Mouse (Mus musculus) cortical plate, adult 2 months (tissue): ENCODE data around the gene St6galnac5. TPM values are rescaled to one million over a fixed set of nuclear protein-coding genes. Genes with fewer than 3 reads are reported as not detected.

ENCODE experiments used
- H3K27ac ChIP-seq: fragments of 200-500 bp; 2 replicates; pipeline ENCODE4 v1.5.1; 2012; ENCODE audit warnings: low read length, control low read depth, inconsistent platforms; ENCODE audit not compliant: insufficient read depth
- H3K4me1 ChIP-seq: fragments of 200-500 bp; 2 replicates; pipeline ENCODE4 v1.6.1; 2011; ENCODE audit warnings: low read length; ENCODE audit not compliant: control insufficient read depth, insufficient read depth
- H3K4me3 ChIP-seq: fragments of 200-500 bp; 2 replicates; pipeline ENCODE4 v1.5.1; 2011; ENCODE audit warnings: mild to moderate bottlenecking, low read length, control low read depth; ENCODE audit not compliant: insufficient read depth
- CTCF ChIP-seq: fragments of 200-500 bp; IDR thresholded peaks from 2 replicates; pipeline ENCODE4 v1.5.1; 2011; ENCODE audit warnings: mild to moderate bottlenecking, control low read depth, low read length; ENCODE audit not compliant: insufficient read depth; ENCODE audit errors: extremely low read depth
- POLR2A ChIP-seq: fragments of 200-500 bp; IDR thresholded peaks from 2 replicates; pipeline ENCODE4 v1.6.1; 2011; ENCODE audit warnings: mild to moderate bottlenecking, low read length, control low read depth; ENCODE audit not compliant: insufficient read depth; ENCODE audit errors: extremely low read depth
- polyA plus RNA-seq: library from polyadenylated mRNA; depleted of rRNA; stranded (reverse); fragments of >200 nt; gene quantifications from 2 replicates; pipeline ENCODE4 v1.2.3, GENCODE M21; 2012

The St6galnac5 gene
- polyA plus RNA-seq, 1 experiment = 28.7 TPM

DNA sequence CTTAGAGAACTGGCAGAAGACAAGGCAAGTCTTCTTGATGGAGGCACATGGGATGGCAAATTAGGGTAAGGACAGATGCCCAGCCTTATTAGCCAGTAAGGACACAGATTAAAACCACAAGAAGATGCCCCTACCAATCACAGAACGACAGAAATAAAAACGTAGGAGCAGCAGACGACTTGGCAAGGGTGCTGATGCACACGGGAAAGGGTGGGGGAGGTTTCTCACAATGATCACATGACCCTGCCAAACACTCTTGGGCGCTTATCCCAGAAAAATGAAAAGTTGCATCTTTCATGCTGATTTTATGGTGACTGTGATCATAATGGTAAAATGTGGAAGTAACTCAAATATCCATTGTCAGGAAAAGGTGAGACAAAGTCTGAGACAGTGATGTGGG lies 75.0 kb downstream of the St6galnac5 start:
- no peak overlapping the region for H3K4me3 ChIP-seq
- H3K4me1 ChIP-seq = peaks cover 11% of the 10 kb centered on the region
- no peak overlapping the region for H3K27ac ChIP-seq
- TF ChIP-seq CTCF (no peak), POLR2A (no peak)

DNA sequence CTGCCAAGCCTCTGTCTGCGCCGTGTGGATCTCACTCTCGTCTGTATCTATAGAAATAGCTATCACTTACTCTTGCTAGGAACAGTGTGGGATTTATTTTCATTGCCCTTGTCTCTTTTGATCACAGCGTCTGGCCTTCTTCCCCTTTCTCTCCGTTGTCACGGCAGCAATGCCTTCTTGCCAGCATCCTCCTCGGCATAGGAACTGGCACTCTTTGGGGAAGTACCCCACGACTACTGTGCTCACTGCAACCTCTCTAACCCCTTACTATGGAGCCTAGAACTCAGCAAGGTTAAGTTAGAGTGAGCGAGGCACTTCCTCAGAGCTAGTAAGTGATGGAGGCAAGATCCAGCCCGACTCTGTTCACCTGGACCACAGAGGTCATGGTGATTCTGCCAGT lies 76.2 kb downstream of the St6galnac5 start:
- TF ChIP-seq CTCF (no peak), POLR2A (no peak)
- Histone ChIP-seq H3K27ac (no peak overlapping the region), H3K4me1 (peaks cover 11% of the 10 kb centered on the region), H3K4me3 (no peak overlapping the region)

DNA sequence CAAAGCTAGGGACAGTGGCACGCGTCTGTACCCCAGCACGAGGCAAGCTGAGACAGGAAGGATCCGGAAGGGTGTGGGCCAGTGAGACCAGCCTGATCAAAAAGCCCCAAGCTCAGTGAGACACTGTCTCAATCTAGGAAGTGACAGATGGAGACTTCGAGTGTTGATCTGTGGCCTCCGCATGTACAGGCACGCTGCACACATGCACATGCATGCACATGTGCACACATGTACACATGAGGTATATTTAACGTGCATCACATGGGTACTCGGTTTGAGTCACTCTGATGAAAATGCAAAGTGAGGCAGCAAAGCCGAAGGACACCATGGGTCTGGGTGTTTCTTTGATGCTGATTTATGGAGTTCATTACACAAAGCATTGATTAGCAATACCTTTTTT lies 77.0 kb downstream of the St6galnac5 start:
- Histone ChIP-seq H3K4me1 (peaks cover 11% of the 10 kb centered on the region), H3K4me3 (no peak overlapping the region), H3K27ac (no peak overlapping the region)
- TF ChIP-seq CTCF (no peak), POLR2A (no peak)

DNA sequence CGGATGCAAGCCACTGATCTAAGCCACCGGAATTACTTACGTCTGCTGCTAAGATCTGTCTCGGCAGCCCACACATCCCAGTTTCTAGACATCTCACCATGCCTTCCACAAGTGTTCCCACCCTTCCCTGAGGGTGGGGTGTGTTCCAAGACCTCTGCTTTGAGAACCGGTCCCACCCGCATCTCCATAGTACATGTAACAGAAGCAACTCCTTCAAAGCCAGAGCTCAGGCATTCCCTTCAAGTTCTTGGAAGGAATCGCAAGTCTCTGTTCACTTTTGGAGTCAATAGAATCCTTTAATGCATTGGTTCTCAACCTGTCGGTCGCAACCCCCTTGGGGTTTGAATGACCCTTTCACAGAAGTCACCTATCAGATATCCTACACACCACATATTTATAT lies 83.1 kb downstream of the St6galnac5 start:
- no peak overlapping the region for H3K27ac ChIP-seq
- peaks cover 4% of the 10 kb centered on the region for H3K4me1 ChIP-seq
- TF ChIP-seq CTCF (no peak), POLR2A (no peak)
- H3K4me3 ChIP-seq = no peak overlapping the region

DNA sequence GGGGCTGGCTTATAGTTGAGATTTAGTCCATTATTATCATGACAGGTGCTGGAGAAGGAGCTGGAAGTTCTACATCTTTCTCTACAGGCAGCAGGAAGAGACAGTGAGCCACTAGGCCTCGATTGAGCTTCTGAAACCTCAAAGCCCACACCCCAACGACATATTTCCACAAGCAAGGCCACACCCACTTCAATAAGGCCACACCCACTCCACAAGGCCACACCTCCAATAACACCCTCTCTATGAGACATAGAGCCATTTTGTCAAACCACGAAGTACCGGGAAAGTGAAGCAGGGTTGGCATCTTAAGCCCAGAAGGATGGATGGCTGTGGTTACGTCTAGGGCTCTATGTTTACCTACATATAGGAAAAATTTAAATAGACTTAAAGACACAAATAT lies 84.8 kb downstream of the St6galnac5 start:
- no peak for TF ChIP-seq POLR2A
- no peak for TF ChIP-seq CTCF
- Histone ChIP-seq H3K4me3 (no peak overlapping the region), H3K27ac (no peak overlapping the region), H3K4me1 (peaks cover 2% of the 10 kb centered on the region; the same call in 1 of the 2 replicates)

DNA sequence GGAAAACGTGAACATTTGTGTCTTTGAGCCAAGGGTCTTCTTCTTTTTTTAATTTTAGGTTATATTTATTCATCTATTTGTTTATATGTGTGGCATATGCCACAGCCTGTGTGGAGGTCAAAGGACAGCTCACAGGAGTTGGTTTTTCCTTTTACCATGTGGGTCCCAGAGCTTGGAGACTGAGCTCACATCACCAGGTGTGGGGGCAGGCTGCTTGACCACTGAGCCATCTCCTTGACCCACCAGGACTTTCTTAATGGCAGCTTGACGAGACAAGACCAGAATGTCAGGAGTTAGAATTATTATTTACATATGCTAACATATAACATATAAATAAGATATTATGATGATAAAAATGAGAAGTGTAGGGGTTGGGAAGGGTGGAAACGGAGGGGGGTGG lies 85.9 kb downstream of the St6galnac5 start:
- TF ChIP-seq CTCF (no peak), POLR2A (no peak)
- H3K27ac ChIP-seq = no peak overlapping the region
- no peak overlapping the region for H3K4me3 ChIP-seq
- H3K4me1 ChIP-seq = peaks cover 2% of the 10 kb centered on the region; the same call in 1 of the 2 replicates

DNA sequence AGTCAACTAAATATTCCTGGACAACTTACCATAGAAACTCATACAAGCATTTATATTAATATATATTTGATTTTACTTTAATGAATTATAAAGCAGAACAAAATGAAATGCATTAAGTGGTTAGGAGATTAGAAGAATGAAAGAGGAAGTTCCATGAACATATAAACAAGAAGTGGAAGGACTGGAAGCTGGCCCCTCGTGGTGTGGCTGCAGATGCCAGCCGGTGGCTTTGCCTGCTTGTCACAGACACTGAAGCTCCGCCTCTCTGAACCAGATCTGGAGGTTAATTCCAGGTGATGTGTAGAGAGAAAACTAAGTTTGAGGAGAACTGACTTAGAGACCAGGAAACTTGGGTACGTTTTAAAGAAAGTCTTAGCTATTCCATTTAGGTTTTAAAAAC lies 87.1 kb downstream of the St6galnac5 start:
- Histone ChIP-seq H3K27ac (no peak overlapping the region), H3K4me3 (no peak overlapping the region), H3K4me1 (peaks cover 2% of the 10 kb centered on the region; the same call in 1 of the 2 replicates)
- TF ChIP-seq POLR2A (no peak), CTCF (no peak)

DNA sequence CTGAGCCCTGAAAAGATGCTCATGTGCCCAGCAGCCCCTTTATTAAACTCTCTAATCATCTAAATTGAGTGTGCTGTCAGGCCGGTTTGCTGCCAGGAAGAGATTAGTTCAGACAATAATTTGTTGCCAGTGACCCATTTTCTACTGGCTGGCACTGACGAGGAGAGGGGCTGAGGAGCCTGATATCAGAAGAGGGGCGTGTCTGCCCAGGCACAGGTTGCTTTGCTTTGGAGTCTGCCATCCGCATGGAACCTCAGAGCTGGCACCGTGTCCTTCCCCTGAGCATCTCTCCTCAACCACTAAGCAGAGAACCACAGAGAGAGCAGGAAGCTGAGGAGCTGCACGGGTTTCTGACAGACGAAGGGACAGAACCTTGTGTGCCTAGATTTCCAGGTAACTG lies 93.9 kb downstream of the St6galnac5 start:
- TF ChIP-seq POLR2A (no peak), CTCF (no peak)
- Histone ChIP-seq H3K27ac (no peak overlapping the region), H3K4me3 (no peak overlapping the region), H3K4me1 (no peaks in the 10 kb centered on the region)

DNA sequence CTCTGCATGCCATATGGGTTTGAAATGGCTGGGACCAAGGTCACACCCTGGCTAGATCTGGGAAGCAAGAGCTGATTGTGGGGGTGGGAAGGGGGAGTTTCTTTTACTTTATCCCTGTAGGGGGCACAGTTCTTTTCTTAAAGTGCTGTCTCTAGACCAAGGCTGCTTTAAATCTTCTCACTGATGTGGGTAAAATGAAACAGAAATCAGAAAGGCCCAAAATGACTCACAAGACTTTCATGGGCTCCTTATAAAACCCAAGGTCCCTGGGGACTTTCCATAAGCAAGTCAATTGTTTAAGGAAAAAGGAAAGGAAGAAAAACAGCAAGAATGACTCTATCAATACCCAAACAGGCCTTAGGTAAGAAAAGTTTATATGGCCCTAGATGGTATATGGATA lies 95.3 kb downstream of the St6galnac5 start:
- H3K4me3 ChIP-seq = no peak overlapping the region
- TF ChIP-seq CTCF (no peak), POLR2A (no peak)
- H3K27ac ChIP-seq = no peak overlapping the region
- H3K4me1 ChIP-seq = no peaks in the 10 kb centered on the region

DNA sequence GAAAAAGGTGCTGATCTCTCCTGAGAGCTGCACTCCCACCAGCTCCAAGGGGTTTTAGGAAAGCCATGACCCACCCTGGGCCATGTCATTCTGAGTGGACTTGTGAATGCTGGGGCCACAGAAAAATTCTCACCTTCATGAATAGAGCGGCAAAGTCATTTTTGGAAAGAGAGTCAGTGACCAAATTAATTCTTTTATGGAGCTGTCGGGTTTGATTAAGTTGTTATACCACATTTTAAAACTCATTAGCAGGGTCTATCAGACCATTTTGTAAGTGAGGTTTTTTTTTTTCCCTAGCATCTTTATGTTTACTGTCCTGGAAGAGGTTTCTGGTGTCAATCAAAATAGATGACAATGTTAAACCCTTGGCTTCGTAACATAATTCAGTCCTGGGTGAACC lies 98.5 kb downstream of the St6galnac5 start:
- Histone ChIP-seq H3K4me3 (no peak overlapping the region), H3K27ac (no peak overlapping the region), H3K4me1 (peaks cover 2% of the 10 kb centered on the region; the same call in 1 of the 2 replicates)
- no peak for TF ChIP-seq CTCF
- TF ChIP-seq POLR2A = no peak
